Mouse (Mus musculus) small intestine, adult 2 months (tissue): ENCODE measurements around the gene Ttc22.

Source experiments
- CTCF ChIP-seq: fragments of 200-500 bp; IDR thresholded peaks from 2 replicates; pipeline ENCODE4 v1.5.1; 2012; ENCODE audit warnings: low read depth, mild to moderate bottlenecking, control low read depth, inconsistent platforms, low read length, moderate library complexity, mixed read lengths; ENCODE audit not compliant: insufficient replicate concordance, insufficient read length; ENCODE audit errors: extremely low read depth
- POLR2A ChIP-seq: fragments of 200-500 bp; IDR thresholded peaks from 2 replicates; pipeline ENCODE4 v1.6.1; 2012; ENCODE audit warnings: low read depth, mild to moderate bottlenecking, control low read depth, inconsistent platforms, low read length, moderate library complexity

DNA sequence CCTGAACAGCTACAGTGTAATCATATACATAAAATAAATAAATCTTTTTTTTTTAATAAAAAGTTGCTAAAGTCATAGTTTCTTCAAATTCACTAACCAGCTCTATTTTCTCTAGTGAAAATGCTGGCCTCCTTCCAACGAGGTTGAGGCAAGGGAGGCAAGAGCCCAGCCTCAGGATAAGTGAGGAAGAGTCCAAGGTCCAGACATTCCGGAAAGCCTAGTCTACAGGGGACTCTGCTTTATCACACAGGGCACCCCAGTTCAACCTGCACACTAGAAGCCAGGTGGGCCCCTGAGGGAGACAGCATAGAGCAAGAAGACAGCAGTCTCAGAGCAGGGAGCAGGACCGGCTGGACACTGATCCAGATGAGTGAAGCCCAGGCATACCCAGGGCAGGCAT lies 804 bp upstream of the Ttc22 start:
- TF ChIP-seq POLR2A (no peak), CTCF (no peak)
